Mouse (Mus musculus): ENCODE measurements at regions not wholly inside any gene's neighbourhood (a gene's known extent, or its start where the extent isn't known, plus 50 kb on each side); places are given as distances from the start of the nearest gene placed in this dataset.

GRCm38 (mm10) chr4:83104045-83104681, 52.0 kb upstream of the Frem1 start:
- 50% methylated on average over 5 of the region's 5 CpGs for WGBS
- no peak overlapping the region for H3K9ac ChIP-seq
- no peak for ATAC-seq (ENCODE audit: insufficient number of reproducible peaks, insufficient read depth, low FRiP score, low TSS enrichment, low read depth)
- H3K27me3 ChIP-seq = no peaks in the 10 kb centered on the region
- H3K4me3 ChIP-seq = no peak overlapping the region
- H3K4me1 ChIP-seq = peaks cover 30% of the 10 kb centered on the region
- no peaks in the 10 kb centered on the region for H3K36me3 ChIP-seq
- H3K27ac ChIP-seq = no peak overlapping the region
- H3K4me2 ChIP-seq = no peak overlapping the region
- H3K9me3 ChIP-seq = no peaks in the 10 kb centered on the region

- Histone ChIP-seq H3K36me3 (no peaks in the 10 kb centered on the region), H3K27me3 (no peaks in the 10 kb centered on the region), H3K4me2 (no peak overlapping the region), H3K4me1 (peaks cover 32% of the 10 kb centered on the region), H3K27ac (no peak overlapping the region), H3K4me3 (no peak overlapping the region), H3K9ac (no peak overlapping the region), H3K9me3 (no peaks in the 10 kb centered on the region)
- no peak for ATAC-seq (ENCODE audit: insufficient number of reproducible peaks, insufficient read depth, low FRiP score, low TSS enrichment, low read depth)
- WGBS = 88% methylated on average over 2 of the region's 2 CpGs
These were observed 50.8 kb upstream of the Frem1 start for GRCm38 (mm10) chr4:83102893-83103292.

GRCm38 (mm10) chr4:83102022-83102421, 49.9 kb upstream of the Frem1 start:
- Histone ChIP-seq H3K9ac (no peak overlapping the region), H3K36me3 (no peaks in the 10 kb centered on the region), H3K4me2 (no peak overlapping the region), H3K27ac (peak overlapping the region; percentile 41; the same call in 1 of the 2 replicates), H3K4me3 (no peak overlapping the region), H3K27me3 (no peaks in the 10 kb centered on the region), H3K9me3 (no peaks in the 10 kb centered on the region), H3K4me1 (peaks cover 35% of the 10 kb centered on the region)
- 49% methylated on average over 3 of the region's 3 CpGs for WGBS
- ATAC-seq (ENCODE audit: insufficient number of reproducible peaks, insufficient read depth, low FRiP score, low TSS enrichment, low read depth) = no peak
